Mouse (Mus musculus) midbrain, embryonic 11.5 days (tissue): ENCODE measurements around the gene Nkx2-5. TPM values are rescaled to one million over a fixed set of nuclear protein-coding genes. Genes with fewer than 3 reads are reported as not detected.
A peak's percentile ranks its signal among the peaks of the same experiment; 100 is the strongest.

Experiments
- ATAC-seq: fragments of 200-750 bp; cut with Nextera tagmentation; 2 replicates; pipeline ENCODE4 v1.8.0; 2017; ENCODE audit warnings: moderate TSS enrichment, moderate library complexity; ENCODE audit not compliant: low FRiP score
- DNase-seq: peaks from one replicate; pipeline ENCODE4 v3.0.0; 2015; ENCODE audit warnings: low spot score; ENCODE audit errors: missing footprints
- H3K27ac ChIP-seq: fragments of 300-500 bp; sonication (generic); 2 replicates; pipeline ENCODE4 v1.5.1; 2014; ENCODE audit warnings: low read depth, low read length
- H3K27me3 ChIP-seq: fragments of 300-500 bp; sonication (generic); 2 replicates; pipeline ENCODE4 v1.6.1; 2014; ENCODE audit warnings: mild to moderate bottlenecking, low read length, moderate library complexity, mixed read lengths; ENCODE audit not compliant: control insufficient read depth, insufficient read depth
- H3K36me3 ChIP-seq: fragments of 300-500 bp; sonication (generic); 2 replicates; pipeline ENCODE4 v1.6.1; 2014; ENCODE audit warnings: mild to moderate bottlenecking, low read length, moderate library complexity, mixed read lengths; ENCODE audit not compliant: control insufficient read depth, insufficient read depth
- H3K4me1 ChIP-seq: fragments of 300-500 bp; sonication (generic); 2 replicates; pipeline ENCODE4 v1.6.1; 2014; ENCODE audit warnings: low read length; ENCODE audit not compliant: control insufficient read depth, insufficient read depth
- H3K4me2 ChIP-seq: fragments of 300-500 bp; sonication (generic); 2 replicates; pipeline ENCODE4 v1.6.1; 2014; ENCODE audit warnings: mild to moderate bottlenecking, moderate library complexity
- H3K4me3 ChIP-seq: fragments of 300-500 bp; sonication (generic); 2 replicates; pipeline ENCODE4 v1.5.1; 2014; ENCODE audit warnings: low read depth, low read length
- H3K9ac ChIP-seq: fragments of 300-500 bp; sonication (generic); 2 replicates; pipeline ENCODE4 v1.6.1; 2014; ENCODE audit warnings: low read length
- H3K9me3 ChIP-seq: fragments of 300-500 bp; sonication (generic); 2 replicates; pipeline ENCODE4 v1.6.1; 2016; ENCODE audit warnings: low read length; ENCODE audit not compliant: control insufficient read depth
- WGBS: fragments of 180-500 bp; shearing (Covaris S2); extraction: QIAGEN DNeasy Blood & Tissue Kit; methylation state at CpG from one replicate; pipeline ENCODE4 v1.1.7; 2014; 5-methylcytosine and 5-hydroxymethylcytosine counted together
- polyA plus RNA-seq: library from polyadenylated mRNA; unstranded; fragments of >200 nt; fragmentation: Nextera tagmentation; extraction: Ambion mirVana; gene quantifications from 2 replicates; pipeline ENCODE4 v1.2.1, GENCODE M21; 2014

Nkx2-5 gene
- polyA plus RNA-seq, 1 experiment from 2014 or later, result not detected

- Histone ChIP-seq H3K27me3 (peaks cover 17% of the 10 kb centered on the region), H3K4me2 (no peak overlapping the region), H3K9ac (no peak overlapping the region), H3K4me1 (no peaks in the 10 kb centered on the region), H3K27ac (no peak overlapping the region), H3K9me3 (peaks cover 3% of the 10 kb centered on the region; the same call in 1 of the 2 replicates), H3K36me3 (no peaks in the 10 kb centered on the region), H3K4me3 (no peak overlapping the region)
- WGBS, result 74% methylated on average over 4 of the region's 4 CpGs
- no peak for ATAC-seq
- peak; percentile 44 for DNase-seq
Measured at GRCm38 (mm10) chr17:26861793-26862192, 17.0 kb upstream of the Nkx2-5 start.

DNA sequence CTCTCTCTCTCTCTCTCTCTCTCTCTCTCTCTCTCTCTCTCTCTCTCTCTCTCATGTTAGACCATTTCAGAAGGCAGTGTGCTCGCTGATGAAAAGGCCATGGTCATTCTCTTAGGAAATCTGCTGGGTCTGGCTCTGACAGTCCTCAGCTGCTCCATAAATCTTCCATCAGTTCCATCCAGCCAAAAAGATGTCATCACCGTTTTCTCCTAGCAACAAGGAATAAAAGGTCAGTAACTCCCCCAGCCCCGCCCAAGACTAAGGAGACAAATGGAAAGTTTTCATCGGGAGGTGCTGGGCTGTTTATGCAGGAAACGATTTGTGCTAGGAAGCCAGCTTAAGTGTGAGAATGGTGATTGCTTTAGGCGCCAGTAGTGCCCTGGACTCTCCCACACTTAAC, 16.6 kb upstream of the Nkx2-5 start:
- no peaks in the 10 kb centered on the region for H3K36me3 ChIP-seq
- H3K4me3 ChIP-seq, result no peak overlapping the region
- DNase-seq (no peak), ATAC-seq (no peak)
- peaks cover 3% of the 10 kb centered on the region; the same call in 1 of the 2 replicates for H3K9me3 ChIP-seq
- H3K27ac ChIP-seq, result no peak overlapping the region
- H3K9ac ChIP-seq, result no peak overlapping the region
- WGBS, result 31% methylated on average over 6 of the region's 6 CpGs
- no peaks in the 10 kb centered on the region for H3K4me1 ChIP-seq
- no peak overlapping the region for H3K4me2 ChIP-seq
- peaks cover 21% of the 10 kb centered on the region for H3K27me3 ChIP-seq

DNA sequence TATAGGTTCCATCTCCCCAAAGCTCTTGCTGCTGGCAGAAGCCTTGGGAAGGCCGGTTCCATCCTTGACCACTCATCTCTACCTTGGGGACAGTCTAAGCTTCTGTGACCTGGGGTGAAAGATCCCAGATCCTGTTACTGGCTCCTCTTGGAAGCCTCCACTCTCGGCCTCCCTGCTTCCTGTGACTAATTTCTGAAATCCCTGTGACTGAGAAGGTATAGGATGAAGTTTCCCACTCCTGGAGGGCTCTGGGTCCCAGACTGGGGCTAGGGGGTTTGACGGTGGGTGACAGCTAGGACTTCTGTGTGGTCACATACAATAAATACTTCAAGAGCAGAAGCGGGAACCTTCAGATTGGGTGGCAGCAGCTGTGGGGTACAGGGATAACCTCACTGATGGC, 16.1 kb upstream of the Nkx2-5 start:
- no peak for ATAC-seq
- no peak overlapping the region for H3K4me3 ChIP-seq
- peaks cover 26% of the 10 kb centered on the region for H3K27me3 ChIP-seq
- no peaks in the 10 kb centered on the region for H3K4me1 ChIP-seq
- H3K4me2 ChIP-seq, result no peak overlapping the region
- peak; percentile 45 for DNase-seq
- no peak overlapping the region for H3K27ac ChIP-seq
- peaks cover 3% of the 10 kb centered on the region; the same call in 1 of the 2 replicates for H3K9me3 ChIP-seq
- no peak overlapping the region for H3K9ac ChIP-seq
- 69% methylated on average over 4 of the region's 4 CpGs for WGBS
- no peaks in the 10 kb centered on the region for H3K36me3 ChIP-seq

DNA sequence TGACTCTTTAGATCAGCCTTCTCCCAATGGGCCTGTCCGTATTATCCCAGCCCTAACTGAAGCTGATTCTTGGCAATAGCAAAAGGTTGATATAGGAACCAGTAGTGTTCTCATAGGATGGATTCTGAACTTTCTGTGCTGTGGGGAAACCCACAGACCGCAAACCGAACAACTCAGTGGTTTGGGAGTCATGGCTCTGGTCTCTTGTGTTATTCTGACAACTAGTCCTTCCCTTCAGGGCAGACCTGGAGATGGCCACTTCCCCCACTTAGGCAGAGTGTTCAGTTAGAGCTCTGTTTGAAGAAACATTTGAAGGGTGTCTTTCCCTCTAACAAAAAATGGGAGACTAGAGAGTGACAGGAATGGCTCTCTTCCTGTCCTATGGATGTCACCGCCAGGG, 7.5 kb upstream of the Nkx2-5 start:
- Histone ChIP-seq H3K27me3 (peaks cover 85% of the 10 kb centered on the region), H3K4me2 (no peak overlapping the region), H3K4me3 (no peak overlapping the region), H3K36me3 (no peaks in the 10 kb centered on the region), H3K9me3 (no peaks in the 10 kb centered on the region), H3K27ac (no peak overlapping the region), H3K4me1 (peaks cover 9% of the 10 kb centered on the region), H3K9ac (no peak overlapping the region)
- peak; percentile 90 for DNase-seq
- WGBS, result 2% methylated on average over 4 of the region's 4 CpGs
- ATAC-seq, result no peak

DNA sequence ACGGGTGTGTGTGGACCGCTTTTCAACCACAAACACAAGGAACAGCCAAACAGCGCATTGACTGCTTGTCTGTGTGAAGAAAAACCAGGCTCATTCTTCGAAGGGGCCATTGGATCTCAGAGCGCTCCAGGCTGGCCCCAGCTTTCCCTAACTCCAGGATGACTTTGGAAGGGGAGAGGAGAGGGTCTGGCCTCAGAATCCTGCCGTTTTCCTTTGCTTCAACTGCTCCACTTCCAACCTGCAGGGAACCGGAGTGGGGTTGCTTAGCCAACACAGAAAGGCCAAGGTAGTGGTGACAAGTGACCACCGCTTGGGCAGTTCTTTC, 6.3 kb upstream of the Nkx2-5 start:
- 3% methylated on average over 8 of the region's 8 CpGs for WGBS
- H3K9me3 ChIP-seq, result no peaks in the 10 kb centered on the region
- peaks cover 9% of the 10 kb centered on the region for H3K4me1 ChIP-seq
- H3K27me3 ChIP-seq, result peaks cover 83% of the 10 kb centered on the region
- H3K4me2 ChIP-seq, result no peak overlapping the region
- no peak overlapping the region for H3K9ac ChIP-seq
- no peak for ATAC-seq
- no peak overlapping the region for H3K27ac ChIP-seq
- H3K36me3 ChIP-seq, result no peaks in the 10 kb centered on the region
- DNase-seq, result peak; percentile 94
- no peak overlapping the region for H3K4me3 ChIP-seq

DNA sequence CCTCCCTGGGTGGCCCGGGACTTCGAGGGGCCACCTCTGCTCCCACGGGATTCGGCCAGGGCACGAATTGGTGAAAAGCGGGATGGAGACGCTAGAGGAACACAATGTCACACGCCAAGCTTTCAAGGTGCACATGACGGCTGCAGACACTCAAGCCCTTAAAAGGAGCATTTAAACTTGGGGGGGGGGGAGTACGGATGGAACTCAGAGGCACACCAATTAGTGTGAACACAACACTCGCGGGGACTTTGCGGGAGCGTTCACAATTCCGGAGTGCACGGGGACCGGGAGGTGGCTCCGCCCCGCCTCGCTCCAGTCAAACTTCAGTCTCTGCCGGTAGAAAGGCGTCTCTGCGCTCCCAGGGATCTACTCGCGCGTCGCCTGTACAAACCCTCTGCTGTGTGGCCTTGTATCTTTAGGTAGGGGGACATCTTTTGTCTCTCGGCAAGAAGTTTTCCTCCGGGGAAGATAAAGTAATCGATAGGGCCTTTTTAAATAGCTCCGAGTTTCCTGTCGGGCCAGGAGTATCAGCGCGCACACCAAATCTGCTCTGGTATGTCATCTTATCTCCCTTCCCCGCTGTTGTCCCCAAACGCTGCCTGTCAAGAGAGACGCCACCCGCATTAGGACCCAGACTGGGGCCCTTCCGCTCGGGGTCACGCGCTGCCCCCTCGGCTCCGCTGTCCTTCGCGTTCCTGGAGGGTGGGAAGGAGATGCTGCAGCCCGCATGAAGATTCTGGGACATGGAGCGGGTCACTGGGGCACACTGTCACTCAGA, 5.7 kb upstream of the Nkx2-5 start:
- Histone ChIP-seq H3K27ac (no peak overlapping the region), H3K9me3 (no peaks in the 10 kb centered on the region), H3K9ac (no peak overlapping the region), H3K4me3 (peak overlapping the region; percentile 14; the same call in 1 of the 2 replicates), H3K27me3 (peaks cover 83% of the 10 kb centered on the region), H3K4me1 (peaks cover 9% of the 10 kb centered on the region), H3K36me3 (no peaks in the 10 kb centered on the region), H3K4me2 (peak overlapping the region; percentile 31)
- under 1% methylated on average over 48 of the region's 48 CpGs for WGBS
- no peak for ATAC-seq
- peak; percentile 95 for DNase-seq

- H3K9ac ChIP-seq, result no peak overlapping the region
- H3K4me1 ChIP-seq, result peaks cover 9% of the 10 kb centered on the region
- WGBS, result under 1% methylated on average over 44 of the region's 44 CpGs
- peak overlapping the region; percentile 31 for H3K4me2 ChIP-seq
- H3K4me3 ChIP-seq, result peak overlapping the region; percentile 14; the same call in 1 of the 2 replicates
- H3K9me3 ChIP-seq, result no peaks in the 10 kb centered on the region
- ATAC-seq (no peak), DNase-seq (peak; percentile 97)
- H3K36me3 ChIP-seq, result no peaks in the 10 kb centered on the region
- no peak overlapping the region for H3K27ac ChIP-seq
- peaks cover 88% of the 10 kb centered on the region for H3K27me3 ChIP-seq
Measured at GRCm38 (mm10) chr17:26849746-26850357, 5.0 kb upstream of the Nkx2-5 start.

- Histone ChIP-seq H3K36me3 (no peaks in the 10 kb centered on the region), H3K9me3 (no peaks in the 10 kb centered on the region), H3K27ac (no peak overlapping the region), H3K9ac (no peak overlapping the region), H3K27me3 (peaks cover 88% of the 10 kb centered on the region), H3K4me2 (peak overlapping the region; percentile 31; the same call in 1 of the 2 replicates), H3K4me1 (peaks cover 9% of the 10 kb centered on the region), H3K4me3 (peak overlapping the region; percentile 14; the same call in 1 of the 2 replicates)
- ATAC-seq, result no peak
- WGBS, result 4% methylated on average over 19 of the region's 19 CpGs
- peak; percentile 95 for DNase-seq
Measured at GRCm38 (mm10) chr17:26849106-26849745, 4.4 kb upstream of the Nkx2-5 start.

- H3K27me3 ChIP-seq, result peaks cover 89% of the 10 kb centered on the region
- no peaks in the 10 kb centered on the region for H3K36me3 ChIP-seq
- no peak overlapping the region for H3K9ac ChIP-seq
- no peak for ATAC-seq
- H3K4me2 ChIP-seq, result no peak overlapping the region
- no peak overlapping the region for H3K27ac ChIP-seq
- WGBS, result 2% methylated on average over 6 of the region's 6 CpGs
- no peak overlapping the region for H3K4me3 ChIP-seq
- H3K4me1 ChIP-seq, result peaks cover 9% of the 10 kb centered on the region
- H3K9me3 ChIP-seq, result no peaks in the 10 kb centered on the region
- DNase-seq, result peak; percentile 88
Measured at GRCm38 (mm10) chr17:26848236-26848635, 3.4 kb upstream of the Nkx2-5 start.
